Mouse (Mus musculus) cerebellum, adult 2 months (tissue): Measurements from ENCODE around the gene Klhdc8b.

ENCODE experiments used
- CTCF ChIP-seq: fragments of 200-500 bp; IDR thresholded peaks from 2 replicates; pipeline ENCODE4 v1.5.1; 2011; ENCODE audit warnings: low read depth, mild to moderate bottlenecking, control low read depth, low read length, moderate library complexity, borderline replicate concordance; ENCODE audit not compliant: insufficient read depth
- POLR2A ChIP-seq: fragments of 200-500 bp; IDR thresholded peaks from 2 replicates; pipeline ENCODE4 v1.6.1; 2011; ENCODE audit warnings: low read length, control low read depth, borderline replicate concordance; ENCODE audit not compliant: insufficient read depth

- TF ChIP-seq POLR2A (no peak), CTCF (no peak)
Measured at GRCm38 (mm10) chr9:108449860-108450259, 11.5 kb downstream of the Klhdc8b start.
